Mouse (Mus musculus) thymus, adult 2 months (tissue): ENCODE measurements around the gene Otud1. TPM values are rescaled to one million over a fixed set of nuclear protein-coding genes. Genes with fewer than 3 reads are reported as not detected.
A peak's percentile ranks its signal among the peaks of the same experiment; 100 is the strongest.

Experiments used
- DNase-seq: peaks from one replicate; pipeline ENCODE4 v3.0.0; 2021
- H3K27ac ChIP-seq: fragments of 200-500 bp; 2 replicates; pipeline ENCODE4 v1.5.1; 2012; ENCODE audit warnings: low read length, control low read depth; ENCODE audit not compliant: control insufficient read depth, insufficient read depth
- H3K27me3 ChIP-seq: fragments of 200-500 bp; 2 replicates; pipeline ENCODE4 v1.6.1; 2012; ENCODE audit warnings: mild to moderate bottlenecking, low read length, moderate library complexity, mixed read lengths; ENCODE audit not compliant: control insufficient read depth, insufficient read depth
- H3K36me3 ChIP-seq: fragments of 200-500 bp; 2 replicates; pipeline ENCODE4 v1.6.1; 2012; ENCODE audit warnings: mild to moderate bottlenecking, low read length, moderate library complexity; ENCODE audit not compliant: control insufficient read depth, insufficient read depth
- H3K4me1 ChIP-seq: fragments of 200-500 bp; replicated peaks from 2 replicates; pipeline ENCODE4 v1.6.1; 2012; ENCODE audit warnings: low read length; ENCODE audit not compliant: control insufficient read depth, insufficient read depth
- H3K4me3 ChIP-seq: fragments of 200-500 bp; 2 replicates; pipeline ENCODE4 v1.5.1; 2012; ENCODE audit warnings: mild to moderate bottlenecking, low read length, control low read depth, moderate library complexity; ENCODE audit not compliant: control insufficient read depth, insufficient read depth
- CTCF ChIP-seq: fragments of 200-500 bp; IDR thresholded peaks from 2 replicates; pipeline ENCODE4 v1.5.1; 2012; ENCODE audit warnings: mild to moderate bottlenecking, control low read depth, low read length, moderate library complexity, borderline replicate concordance; ENCODE audit not compliant: control insufficient read depth, poor library complexity, insufficient read depth; ENCODE audit errors: extremely low read depth
- POLR2A ChIP-seq: fragments of 200-500 bp; IDR thresholded peaks from 2 replicates; pipeline ENCODE4 v1.6.1; 2012; ENCODE audit warnings: mild to moderate bottlenecking, low read length, control low read depth, moderate library complexity; ENCODE audit not compliant: control insufficient read depth, poor library complexity, insufficient read depth; ENCODE audit errors: extremely low read depth
- WGBS: fragments of 180-500 bp; shearing (Covaris S2); methylation state at CpG from one replicate; pipeline ENCODE4 v1.1.7; 2018; 5-methylcytosine and 5-hydroxymethylcytosine counted together
- polyA plus RNA-seq: library from polyadenylated mRNA; depleted of rRNA; stranded (reverse); fragments of >200 nt; gene quantifications from 2 replicates; pipeline ENCODE4 v1.2.3, GENCODE M21; 2012

The Otud1 gene
- polyA plus RNA-seq, 1 experiment: 16.1 TPM

- H3K27me3 ChIP-seq: no peaks in the 10 kb centered on the region
- H3K27ac ChIP-seq: no peak overlapping the region
- 10% methylated on average over 49 of the region's 49 CpGs for WGBS
- peak overlapping the region; percentile 63 for H3K4me3 ChIP-seq
- H3K36me3 ChIP-seq: no peaks in the 10 kb centered on the region
- peaks cover 10% of the 10 kb centered on the region for H3K4me1 ChIP-seq
- DNase-seq: peak; percentile 46
- peak; percentile 32; the same call in 1 of the 2 replicates for TF ChIP-seq CTCF
- TF ChIP-seq POLR2A: no peak
Observed at GRCm38 (mm10) chr2:19658661-19659384, 1.3 kb downstream of the Otud1 start.

DNA sequence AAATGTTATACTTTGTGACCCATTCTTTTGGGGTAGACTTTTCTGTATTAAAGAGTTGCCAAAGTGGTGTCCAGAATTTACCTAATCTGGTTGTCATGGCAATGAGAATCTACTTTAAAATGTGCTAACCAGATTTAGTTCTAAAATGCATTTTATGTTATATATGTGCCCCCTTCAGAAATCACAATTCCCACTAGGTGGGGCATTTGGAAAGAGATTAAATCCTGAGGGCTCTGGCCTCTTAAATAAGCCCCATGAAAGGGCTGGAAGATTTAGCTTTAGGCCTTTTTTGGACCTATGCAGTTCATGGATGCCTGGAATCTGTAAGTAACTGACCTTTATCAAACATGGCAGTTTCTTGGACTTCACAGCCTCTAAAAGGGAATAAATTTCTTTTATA is 3.3 kb downstream of the Otud1 start:
- Histone ChIP-seq H3K27me3 (no peaks in the 10 kb centered on the region), H3K36me3 (no peaks in the 10 kb centered on the region), H3K27ac (no peak overlapping the region), H3K4me1 (peaks cover 10% of the 10 kb centered on the region), H3K4me3 (no peak overlapping the region)
- TF ChIP-seq CTCF (no peak), POLR2A (no peak)
- no peak for DNase-seq

- WGBS: 93% methylated on average over 4 of the region's 4 CpGs
- H3K27me3 ChIP-seq: no peaks in the 10 kb centered on the region
- TF ChIP-seq CTCF: no peak
- no peak for TF ChIP-seq POLR2A
- DNase-seq: no peak
- H3K27ac ChIP-seq: no peak overlapping the region
- H3K36me3 ChIP-seq: no peaks in the 10 kb centered on the region
- peaks cover 8% of the 10 kb centered on the region for H3K4me1 ChIP-seq
- H3K4me3 ChIP-seq: no peak overlapping the region
Observed at GRCm38 (mm10) chr2:19663146-19663848, 5.7 kb downstream of the Otud1 start.

DNA sequence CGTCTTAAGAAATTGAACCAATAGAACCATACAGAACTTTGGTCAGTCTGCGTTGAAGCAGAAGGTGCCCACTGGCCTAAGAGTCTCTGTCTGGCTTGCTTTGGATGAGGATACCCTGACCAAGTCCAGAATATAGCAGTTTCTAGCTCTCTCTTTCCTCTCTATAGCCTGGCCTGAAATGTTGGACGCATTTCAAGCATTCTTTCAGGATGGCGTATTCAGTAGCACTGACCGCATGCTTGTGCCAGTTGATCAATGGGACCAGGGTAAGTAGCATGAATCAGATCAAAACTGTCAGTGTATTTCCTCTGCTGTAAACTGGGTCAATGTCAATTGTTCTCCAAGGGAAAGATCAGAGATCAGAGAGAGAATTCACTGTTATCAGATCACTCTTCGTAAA is 6.6 kb downstream of the Otud1 start:
- H3K4me3 ChIP-seq: no peak overlapping the region
- TF ChIP-seq POLR2A: no peak
- TF ChIP-seq CTCF: no peak
- DNase-seq: no peak
- no peaks in the 10 kb centered on the region for H3K27me3 ChIP-seq
- H3K36me3 ChIP-seq: no peaks in the 10 kb centered on the region
- H3K27ac ChIP-seq: no peak overlapping the region
- H3K4me1 ChIP-seq: peaks cover 2% of the 10 kb centered on the region
- 96% methylated on average over 6 of the region's 6 CpGs for WGBS

DNA sequence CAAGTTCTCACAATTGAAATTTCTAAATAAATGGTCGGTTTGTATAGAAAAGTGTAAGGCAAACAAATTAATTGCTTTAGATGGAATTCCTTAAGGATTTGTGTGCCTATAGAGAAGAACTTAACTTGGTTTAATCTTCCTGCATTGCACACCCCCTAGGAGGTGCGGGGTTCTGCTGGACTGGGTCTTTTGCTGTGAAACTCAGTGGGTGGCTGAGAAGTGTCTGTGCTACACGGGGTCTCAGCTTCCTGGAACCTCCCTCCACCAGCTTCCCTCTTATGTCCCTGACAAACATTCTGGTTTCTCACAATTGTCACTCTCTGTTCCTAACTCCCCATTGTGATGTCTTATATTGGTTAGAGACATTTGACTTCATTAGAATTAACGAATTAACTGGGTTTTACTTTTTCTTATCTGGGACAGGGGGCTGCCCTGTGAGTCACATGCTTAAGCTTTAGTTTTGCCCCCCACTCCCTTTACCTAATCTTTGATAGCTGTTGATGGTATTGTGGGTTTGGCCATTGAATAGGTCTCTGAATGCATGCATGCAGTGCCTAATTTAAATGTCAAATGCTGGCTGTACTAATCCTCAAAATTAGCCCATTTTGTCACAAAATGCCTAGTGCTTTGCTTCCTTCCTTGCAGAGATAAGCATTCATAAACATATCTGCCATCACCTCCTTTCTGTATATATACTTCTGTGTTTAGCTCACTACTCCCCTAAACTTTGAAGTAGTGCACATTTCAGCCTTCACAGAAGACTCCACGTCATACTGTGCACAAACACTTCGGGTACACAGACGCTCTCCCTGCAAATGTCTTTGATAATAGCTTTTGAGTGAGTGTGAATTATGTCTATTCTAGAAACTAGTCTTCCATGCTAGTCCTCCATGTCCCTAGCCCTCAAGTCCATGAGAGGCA is 7.3 kb downstream of the Otud1 start:
- no peak for DNase-seq
- H3K4me1 ChIP-seq: no peaks in the 10 kb centered on the region
- 81% methylated on average over 7 of the region's 7 CpGs for WGBS
- TF ChIP-seq CTCF (no peak), POLR2A (no peak)
- H3K27me3 ChIP-seq: no peaks in the 10 kb centered on the region
- no peaks in the 10 kb centered on the region for H3K36me3 ChIP-seq
- H3K27ac ChIP-seq: no peak overlapping the region
- H3K4me3 ChIP-seq: no peak overlapping the region

- peak; percentile 40 for DNase-seq
- Histone ChIP-seq H3K27ac (no peak overlapping the region), H3K4me1 (no peaks in the 10 kb centered on the region), H3K36me3 (no peaks in the 10 kb centered on the region), H3K27me3 (no peaks in the 10 kb centered on the region), H3K4me3 (no peak overlapping the region)
- 9% methylated on average over 3 of the region's 3 CpGs for WGBS
- no peak for TF ChIP-seq POLR2A
- no peak for TF ChIP-seq CTCF
Observed at GRCm38 (mm10) chr2:19665841-19666240, 8.3 kb downstream of the Otud1 start.
